Mouse (Mus musculus): ENCODE measurements around the gene Nfx1. TPM values are rescaled to one million over a fixed set of nuclear protein-coding genes. Genes with fewer than 3 reads are reported as not detected.

The Nfx1 gene
- total RNA-seq, 2 experiments from 2014 or later: 21.2 to 21.8 TPM

DNA sequence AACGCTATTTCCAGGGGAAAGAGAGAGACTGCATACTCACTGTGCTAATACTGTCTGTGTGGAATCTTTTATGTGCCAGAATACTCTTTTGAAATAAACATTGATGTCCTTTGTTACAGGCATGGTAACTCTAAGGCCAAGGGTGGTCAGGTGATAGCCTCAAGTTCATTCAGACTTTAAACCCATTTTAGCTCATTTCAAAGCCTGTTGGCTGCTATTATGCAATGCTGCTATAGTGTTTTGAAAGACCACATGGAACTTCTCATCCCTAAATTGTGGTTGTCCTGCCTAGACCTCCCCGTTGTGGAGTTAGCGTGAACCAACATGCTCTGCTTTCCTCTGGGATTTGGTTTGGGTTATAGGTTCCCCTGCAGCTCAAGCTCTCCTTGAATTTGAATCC is 5.0 kb downstream of the Nfx1 start:
- DNase-seq: no peak

DNA sequence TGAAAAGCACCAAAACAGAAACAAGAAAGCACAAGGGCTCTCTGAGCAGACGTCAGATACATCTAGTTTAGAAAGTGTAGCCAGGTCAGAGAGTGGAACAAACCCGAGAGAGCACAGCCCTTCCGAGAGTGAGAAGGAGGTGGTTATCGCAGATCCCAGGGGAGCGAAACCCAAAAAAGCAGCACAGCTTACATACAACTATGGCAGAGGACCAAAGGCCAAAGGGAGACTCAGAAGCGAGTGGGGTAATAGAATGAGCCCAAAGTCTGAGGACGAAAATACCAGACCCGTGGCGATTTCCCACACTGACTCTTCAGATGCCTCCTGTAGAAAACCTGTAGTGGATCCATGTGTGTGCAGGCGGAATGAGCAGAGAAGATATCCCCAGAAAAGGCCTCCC is 5.9 kb downstream of the Nfx1 start:
- no peak for DNase-seq

DNA sequence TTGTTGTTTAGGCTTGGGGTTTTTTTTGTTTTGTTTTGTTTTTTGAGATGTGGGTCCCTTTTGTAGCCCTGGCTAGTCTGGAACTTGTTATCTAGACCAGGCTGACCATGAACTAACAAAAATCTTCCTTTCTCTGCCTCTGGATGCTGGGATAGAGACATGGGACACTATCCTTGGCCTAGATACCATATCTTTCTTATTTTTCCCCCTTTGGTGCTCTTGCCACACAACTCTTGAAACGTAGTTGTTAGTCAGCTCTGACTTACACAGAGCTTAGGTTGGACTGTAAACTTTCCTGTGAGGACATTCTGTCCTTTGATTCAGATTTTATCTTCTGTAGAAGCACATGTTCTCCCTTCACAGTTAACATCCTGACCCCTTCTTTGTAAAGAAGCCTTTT is 8.7 kb downstream of the Nfx1 start:
- no peak for DNase-seq

DNA sequence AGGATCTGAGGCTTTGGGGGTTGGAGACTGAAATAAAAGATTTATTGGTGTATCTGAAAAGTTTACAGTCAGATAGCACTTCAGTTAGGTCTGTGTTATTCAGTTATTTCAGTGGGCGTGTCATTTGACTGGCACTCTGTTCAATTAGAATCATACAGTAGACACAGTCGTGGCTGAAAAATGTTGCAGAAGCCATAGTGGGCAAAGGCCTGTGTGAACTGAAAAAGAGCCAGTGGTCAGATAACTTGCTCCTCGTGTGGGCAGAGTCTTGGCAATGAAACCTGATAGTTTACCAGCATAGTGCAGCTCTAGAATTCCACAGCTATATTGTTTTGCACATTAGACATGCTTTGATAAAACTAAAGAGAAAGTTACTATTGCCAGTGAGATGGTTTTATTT is 11.8 kb downstream of the Nfx1 start:
- no peak for DNase-seq

DNA sequence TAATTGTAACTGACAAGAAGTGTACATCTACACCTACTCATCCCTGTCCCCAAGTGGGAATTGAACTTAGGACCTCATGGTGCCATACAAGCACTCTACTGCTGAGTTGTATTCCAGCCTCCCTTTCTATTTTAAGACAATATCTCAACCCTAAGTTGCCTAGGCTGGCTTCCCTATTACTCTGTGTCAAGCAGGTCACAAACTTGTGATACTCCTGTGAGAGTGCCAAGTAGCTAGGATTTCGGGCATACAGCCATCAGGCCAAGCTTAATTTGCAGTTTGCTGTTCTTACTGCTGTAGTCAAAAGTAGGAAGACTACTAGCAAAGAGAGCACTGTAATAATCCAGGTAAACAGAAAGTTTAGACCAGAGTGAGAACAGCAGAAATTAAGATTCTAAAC is 13.0 kb downstream of the Nfx1 start:
- peak; percentile 75 to 79 for DNase-seq

DNA sequence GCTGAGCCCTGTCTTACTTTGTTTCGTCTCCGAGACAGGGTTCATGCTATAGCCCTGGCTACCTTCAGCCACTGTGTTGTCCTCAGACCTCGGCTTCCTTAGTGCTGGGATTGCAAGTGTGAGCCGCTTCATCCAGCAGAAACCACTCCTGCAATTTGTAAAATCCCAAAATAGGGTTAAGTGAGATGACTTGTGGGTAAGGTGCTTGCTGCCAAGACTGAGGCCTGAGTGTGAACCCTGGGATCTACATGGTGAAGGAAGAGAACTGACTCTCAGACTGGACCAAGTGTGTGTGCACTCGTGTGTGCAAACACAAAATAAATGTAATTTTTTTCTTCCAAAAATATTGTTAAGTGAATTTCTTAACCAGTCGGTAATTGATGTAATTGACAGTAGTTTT is 18.9 kb downstream of the Nfx1 start:
- no peak for DNase-seq

DNA sequence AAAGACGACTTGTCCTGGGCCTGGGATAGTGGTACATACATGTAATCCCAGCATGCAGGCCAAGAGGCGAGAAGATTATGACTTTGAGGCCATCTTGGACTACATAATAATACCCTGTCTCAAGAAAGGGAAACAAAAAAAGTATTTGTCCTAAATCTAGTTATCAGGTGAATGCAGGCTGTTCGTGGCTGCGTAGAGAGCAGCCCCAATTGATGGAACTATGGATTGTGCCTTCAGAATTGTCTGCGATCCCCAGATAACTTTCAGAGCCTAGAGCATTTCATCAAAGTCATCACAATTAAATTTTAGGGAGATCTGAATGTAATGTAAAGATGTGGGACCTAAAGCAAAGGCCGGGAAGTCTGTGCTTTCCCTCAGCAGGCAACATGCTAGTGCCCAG is 25.6 kb downstream of the Nfx1 start:
- no peak for DNase-seq

DNA sequence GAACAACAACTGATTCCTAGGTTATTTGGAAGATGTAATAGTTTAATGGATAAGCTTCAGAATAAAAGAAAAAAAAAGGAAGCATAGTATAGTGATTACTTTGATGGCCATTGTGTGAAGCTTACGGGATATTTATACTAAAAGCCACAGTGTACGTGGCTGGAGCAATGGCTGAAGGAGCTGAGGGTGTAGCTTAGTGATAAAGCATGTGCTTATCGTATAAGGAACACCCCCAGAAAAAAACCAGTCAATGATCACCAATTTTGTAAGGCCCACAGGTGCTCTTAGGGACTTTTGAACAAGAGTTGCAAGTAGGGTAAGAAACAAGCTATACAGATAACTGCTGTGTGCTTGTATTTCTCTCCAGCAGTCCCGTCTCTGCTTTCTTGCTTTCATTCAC is 27.2 kb downstream of the Nfx1 start:
- DNase-seq: no peak

DNA sequence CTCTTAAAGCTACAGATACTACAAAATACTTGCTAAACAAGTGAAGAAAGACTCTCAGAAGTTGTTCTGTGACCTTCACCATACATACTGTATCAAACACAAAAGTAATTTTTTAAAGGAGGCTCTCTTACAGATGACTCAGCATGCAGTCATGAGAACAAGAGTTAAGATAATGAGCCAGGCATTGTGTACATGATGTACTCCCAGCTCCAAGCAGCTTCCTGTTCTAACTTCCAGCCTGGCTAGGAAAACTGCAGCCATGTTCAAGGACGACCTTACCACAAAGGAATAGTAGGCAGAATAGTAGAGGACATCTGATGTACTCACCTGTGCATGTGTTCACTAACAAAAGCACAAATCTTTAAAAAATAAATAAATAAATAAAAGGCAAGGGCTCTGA is 29.6 kb downstream of the Nfx1 start:
- DNase-seq: no peak

DNA sequence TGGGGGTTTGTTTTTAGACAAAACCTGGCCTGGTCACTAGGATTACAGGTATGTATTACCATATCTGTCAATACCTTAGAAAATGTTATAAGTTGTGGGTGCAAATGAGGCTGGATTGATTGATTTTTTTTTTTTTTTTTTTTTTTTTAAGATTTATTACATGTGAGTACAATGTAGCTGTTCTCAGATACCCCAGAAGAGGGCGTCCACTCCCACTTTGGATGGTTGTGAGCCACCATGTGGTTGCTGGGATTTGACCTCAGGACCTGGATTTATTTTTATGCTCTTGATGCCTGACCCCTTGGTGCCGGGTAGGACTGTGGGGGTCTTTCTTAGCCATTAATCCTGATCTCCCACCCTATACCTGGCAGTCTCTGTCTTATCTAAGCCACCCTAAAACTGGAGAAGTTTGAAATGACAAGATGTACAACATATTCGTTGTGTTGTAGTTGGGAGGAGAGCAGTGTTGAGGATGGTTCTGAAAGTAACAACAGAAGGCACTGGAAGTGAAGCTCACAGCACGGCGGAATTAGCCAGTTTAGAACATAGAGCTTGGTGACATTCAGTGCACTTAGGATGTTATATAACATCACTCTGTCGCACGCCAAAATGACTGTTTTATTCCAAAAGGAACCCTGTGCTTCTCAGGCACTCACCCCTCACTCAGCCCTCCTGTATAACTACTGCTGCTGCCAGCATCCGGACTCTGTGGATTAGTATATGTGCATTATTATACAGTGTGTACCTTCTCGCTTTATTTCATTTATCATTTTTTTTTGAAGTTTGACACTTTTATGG is 30.3 kb downstream of the Nfx1 start:
- DNase-seq: no peak

DNA sequence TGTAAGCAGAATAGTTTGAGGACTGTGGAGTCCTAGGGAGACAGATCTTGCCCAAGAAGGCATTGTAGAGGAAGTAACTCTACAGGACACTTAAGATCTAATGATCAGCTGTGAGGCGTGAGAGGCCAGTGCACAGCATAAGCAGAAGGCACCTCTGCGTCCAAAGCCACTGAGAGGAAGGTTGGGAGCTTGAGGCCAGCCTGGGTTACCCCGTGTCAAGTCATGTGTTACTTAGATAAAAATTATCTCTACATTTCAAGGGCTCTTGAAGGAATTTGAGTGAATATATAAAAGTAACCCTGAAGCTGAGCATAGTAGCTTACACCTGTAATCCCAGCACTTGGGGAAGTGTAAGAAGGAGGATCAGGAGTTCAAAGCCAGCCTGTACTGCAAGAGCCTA is 42.6 kb downstream of the Nfx1 start:
- DNase-seq: no peak

DNA sequence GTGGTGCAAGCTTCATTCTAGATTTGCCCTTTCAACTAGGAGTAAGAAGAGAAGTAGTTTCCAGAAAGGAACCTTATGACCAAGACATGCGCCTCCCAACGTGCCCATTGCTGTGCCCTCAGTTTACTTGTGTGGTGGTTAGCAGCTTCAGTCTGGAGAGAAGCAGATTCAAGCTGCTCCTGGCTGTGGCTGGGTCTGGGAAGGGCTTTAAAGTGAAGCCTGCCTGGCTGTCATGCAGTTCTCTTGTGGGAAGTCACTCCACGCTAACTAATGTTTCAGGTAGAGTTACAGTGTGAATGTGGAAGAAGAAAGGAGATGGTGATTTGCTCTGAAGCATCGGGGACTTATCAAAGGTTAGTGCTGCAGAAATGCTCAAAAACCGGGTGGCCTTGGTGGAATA is 45.1 kb downstream of the Nfx1 start:
- DNase-seq: no peak

DNA sequence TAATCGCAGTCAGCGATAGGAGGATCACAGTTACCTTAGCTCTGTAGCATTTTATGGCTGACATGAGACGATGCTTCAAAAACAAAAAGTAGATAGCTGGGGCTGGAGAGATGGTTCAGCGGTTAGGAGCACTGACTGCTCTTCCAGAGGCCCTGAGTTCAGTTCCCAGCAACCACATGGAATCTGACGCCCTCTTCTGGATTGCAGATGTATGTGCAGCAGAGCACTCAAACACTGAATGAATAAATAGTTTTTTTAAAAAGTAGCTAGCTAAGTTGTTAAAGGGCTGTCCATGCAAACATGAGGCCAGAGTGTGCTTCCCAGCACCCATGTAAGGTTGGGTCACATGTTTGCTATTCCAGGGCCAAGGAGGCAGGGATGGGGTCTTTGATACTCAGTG is 50.4 kb downstream of the Nfx1 start:
- DNase-seq: no peak

DNA sequence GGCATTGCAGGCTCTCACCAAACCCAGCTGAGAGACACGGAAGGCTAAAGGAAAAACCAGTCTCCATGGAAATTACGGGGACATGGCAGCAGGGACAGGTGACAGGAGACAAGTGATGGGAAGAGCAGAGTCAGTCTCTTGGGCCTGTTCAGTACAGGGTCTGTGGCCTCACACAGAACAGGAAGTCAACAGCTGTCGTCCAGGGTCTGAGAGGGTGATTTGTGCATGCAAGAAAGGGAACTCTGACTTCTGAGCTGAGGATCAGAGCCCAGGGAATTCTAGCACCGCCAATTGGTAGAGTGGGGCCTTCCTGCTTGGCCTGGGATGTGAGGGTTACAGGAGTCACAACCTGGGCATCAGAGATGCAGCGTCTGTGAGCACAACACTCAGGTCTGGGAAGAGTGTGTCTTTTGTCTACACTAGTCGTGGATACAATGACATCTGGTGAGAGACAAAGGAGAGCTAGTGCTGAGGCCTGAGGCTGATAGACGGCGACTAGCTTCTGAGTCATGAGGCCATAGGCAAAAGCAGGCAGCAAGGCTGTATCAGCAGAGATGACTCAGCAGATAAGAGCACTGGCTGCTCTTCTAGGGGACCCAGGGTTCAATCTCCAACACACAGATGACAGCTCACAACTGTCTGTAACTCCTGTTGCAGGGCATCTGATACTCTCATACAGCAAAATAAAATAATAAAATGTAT is 55.5 kb downstream of the Nfx1 start:
- no peak for DNase-seq

DNA sequence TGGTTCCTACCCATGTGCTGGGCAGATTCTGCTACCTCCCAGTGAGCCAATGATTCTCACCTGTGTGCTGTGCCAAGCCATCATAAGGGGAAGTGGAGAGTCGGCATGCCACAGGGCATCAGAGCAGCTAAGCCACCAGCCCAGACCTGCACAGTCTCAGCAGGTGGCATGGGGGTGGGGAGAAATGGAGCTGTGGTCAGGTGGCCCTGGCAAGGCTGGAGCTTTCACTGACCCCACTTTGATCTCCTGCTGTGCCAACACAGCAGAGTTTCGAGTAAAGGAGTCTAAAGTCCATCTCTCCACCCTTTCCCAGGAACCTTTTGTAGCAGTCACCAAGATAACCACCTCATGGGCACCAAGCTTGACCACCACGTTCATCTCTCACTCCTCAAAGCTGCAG is 57.2 kb downstream of the Nfx1 start:
- no peak for DNase-seq

DNA sequence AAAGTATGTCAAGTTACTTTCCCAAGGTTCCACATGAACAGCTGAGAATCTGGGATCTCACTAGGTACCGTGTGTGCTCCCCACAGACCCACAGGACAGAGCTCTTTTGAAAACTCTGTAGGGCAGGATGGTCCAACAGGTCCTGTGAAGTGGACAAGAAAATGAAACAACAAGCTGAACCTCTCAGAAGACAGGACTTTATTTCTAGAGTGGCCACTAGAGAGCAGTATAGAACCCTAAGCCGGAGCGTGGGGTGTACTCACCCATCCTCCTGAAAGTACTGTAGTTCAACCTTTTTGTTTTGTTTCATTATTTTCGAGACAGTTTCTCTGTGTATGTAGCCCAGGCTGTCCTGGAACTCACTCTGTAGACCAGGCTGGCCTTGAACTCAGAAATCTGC is 57.6 kb downstream of the Nfx1 start:
- peak; percentile 27 to 36 for DNase-seq

DNA sequence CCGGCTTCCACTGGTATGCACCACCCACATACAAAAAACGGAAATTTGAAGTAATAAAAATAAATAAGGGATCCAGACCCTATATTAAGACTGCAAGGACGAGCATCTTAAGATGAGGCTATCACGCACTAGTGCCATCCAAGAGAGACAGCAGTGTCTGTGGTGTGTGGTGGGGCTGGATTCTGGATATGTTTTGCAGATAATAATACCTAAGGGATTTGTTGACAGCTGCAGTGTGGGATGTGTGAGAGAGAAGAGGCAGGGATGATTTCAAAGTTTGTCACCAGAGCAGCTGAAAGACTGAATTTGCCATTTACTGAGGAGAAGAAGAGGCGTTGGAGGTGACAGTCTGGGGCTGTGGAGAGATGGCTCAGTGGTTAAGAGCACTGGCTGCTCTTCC is 58.7 kb downstream of the Nfx1 start:
- no peak for DNase-seq

DNA sequence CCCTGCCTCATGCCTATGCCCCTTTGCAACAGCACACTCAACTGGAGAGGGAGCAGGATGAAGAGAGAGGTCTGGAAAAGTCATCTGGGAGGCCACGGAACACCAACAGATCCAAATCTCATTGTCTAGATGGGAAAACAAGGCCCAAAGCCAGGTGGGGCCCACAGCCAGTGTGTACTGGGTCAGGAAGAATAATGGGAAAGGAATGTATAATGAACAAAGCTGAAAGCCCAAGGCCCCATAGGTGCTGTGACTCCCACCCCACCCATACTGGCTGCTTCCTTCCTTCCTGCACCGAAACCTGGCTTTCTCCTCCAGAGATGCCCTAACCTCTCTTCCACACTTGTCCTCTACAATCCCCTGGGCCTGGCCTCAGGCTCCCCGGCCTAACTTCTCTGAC is 60.5 kb downstream of the Nfx1 start:
- peak; percentile 45 to 83 for DNase-seq

DNA sequence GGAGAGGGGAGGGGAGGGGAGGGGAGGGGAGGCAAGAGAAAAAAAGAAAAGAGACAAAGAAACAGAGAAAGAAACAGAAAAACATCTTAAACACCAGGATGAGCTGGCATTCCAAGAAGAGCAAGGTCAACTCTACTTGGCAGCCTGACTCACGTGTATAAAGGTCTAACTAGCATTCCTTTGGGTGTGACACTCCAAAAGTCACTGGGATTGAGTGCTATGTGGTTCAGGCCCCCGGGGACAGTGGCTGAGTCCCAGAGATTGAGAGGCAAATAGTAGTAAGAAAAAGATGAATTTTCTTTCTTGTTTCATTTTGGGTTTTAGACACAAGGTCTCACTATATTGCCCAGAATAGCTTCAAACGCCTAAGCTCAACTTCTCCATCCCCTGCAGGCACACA is 67.2 kb downstream of the Nfx1 start:
- DNase-seq: no peak

DNA sequence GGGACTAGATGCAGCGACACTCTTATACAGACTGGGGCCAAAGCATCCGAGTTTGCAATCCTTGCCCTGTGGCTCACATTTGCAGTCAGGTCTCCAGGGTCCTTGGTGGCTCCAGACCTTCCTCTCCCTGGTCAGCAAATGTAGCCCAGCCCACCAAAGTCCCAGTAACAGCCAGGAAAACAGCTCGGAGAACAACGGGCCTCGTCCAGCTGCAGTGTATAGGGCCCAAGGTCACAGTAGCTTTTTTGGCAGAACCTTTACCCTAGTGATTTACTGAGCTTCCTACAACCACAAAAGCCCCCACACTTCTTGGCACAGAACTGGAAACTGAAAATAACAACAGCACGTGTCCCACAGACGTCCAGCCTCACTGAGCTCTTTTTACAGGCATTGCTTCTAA is 70.3 kb downstream of the Nfx1 start:
- DNase-seq: peak; percentile 36 to 76

DNA sequence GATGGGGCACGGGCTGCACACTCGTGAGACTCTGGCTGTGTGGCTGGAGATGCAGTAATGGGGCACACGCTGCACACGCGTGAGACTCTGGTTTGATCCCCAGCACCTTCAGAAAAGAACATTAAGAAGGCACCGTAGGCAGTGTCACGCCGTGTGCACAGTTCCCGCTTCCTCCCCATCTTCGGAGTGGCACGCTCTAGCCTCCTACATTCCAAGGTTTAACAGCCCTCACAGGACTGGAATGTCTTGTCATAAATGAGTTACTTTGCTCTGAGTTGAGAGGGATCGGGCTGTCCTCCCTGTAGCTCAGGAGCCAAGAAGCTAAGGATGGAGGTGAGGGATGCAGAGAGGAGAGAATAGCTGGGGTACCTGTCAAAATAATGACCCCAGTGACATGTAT is 72.2 kb downstream of the Nfx1 start:
- no peak for DNase-seq

DNA sequence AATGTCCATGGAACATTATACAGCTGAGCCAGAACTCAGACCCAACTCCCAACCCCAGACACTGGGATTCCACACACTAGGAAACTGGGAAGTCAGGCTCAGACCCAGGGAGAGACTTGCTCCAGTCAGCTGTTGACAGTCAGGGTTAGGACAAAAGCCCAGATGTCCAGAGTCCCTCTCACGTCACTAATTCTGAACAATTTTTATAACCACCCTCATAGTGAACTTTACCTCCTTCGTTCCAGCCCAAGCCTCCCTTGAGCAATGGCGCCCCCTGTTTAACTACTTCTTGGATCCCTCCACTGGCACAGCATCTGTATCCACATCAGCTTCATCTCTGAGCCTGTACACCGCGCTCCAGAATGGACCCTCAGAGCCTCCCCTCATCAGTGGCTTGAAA is 73.3 kb downstream of the Nfx1 start:
- peak in 1 of 2 experiments; percentile 37 for DNase-seq

DNA sequence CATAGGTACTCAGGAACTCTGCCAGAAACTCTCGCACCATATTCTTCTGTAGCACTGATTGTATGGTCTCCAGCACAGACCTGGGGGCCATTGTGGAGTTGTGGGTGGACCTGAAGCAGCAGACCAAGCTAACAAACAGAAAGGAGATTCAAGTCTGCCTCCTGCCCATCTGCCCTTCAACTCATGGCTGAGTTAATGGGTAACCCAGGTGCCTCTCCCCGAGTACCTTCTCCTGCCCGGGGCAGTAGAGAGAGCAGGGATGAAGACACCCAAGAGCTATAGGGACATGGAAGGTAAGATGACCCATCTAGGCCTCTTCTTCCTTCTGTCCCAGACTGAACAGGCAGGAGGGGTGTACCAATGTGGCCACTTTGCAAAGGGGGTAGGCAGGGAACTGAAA is 74.6 kb downstream of the Nfx1 start:
- no peak for DNase-seq

DNA sequence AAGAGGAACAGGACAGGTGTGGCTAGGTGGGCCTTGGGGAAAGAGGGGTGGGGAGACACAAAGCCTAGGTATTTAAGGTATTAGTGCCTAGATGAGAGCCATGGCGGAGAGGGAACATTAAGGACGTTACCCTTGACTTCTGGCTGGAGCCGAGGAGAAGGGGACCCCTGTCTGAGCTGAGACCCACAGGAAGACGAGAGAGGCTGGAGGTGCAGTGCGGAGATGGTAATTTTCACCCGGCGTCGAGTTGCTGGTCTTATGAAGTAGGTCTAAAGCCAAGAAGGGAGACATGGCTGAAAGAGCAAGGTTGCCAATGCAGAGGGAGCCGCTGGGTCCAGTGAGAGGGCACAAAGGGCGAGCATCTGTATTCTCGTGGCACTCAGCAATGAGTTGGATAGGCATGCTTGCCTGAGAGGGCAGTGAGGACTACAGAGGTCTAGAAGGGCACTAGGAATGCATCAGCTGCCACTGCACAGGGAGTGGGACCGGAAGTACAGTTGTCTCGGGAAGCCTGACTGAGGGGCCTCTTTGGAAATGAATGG is 75.6 kb downstream of the Nfx1 start:
- DNase-seq: no peak
